Mouse (Mus musculus) embryonic facial prominence, embryonic 11.5 days (tissue): Measurements from ENCODE around the gene Kif3b. TPM values are rescaled to one million over a fixed set of nuclear protein-coding genes. Genes with fewer than 3 reads are reported as not detected.

Experiments
- ATAC-seq: fragments of 200-750 bp; cut with Nextera tagmentation; replicated peaks from 2 replicates; pipeline ENCODE4 v1.8.0; 2017; ENCODE audit warnings: low read depth; ENCODE audit not compliant: insufficient number of reproducible peaks, low FRiP score, low TSS enrichment
- DNase-seq: peaks from one replicate; pipeline ENCODE4 v3.0.0-alpha.2; 2015; ENCODE audit warnings: low spot score
- H3K27ac ChIP-seq: fragments of 300-500 bp; sonication (generic); replicated peaks from 2 replicates; pipeline ENCODE4 v1.5.1; 2014; ENCODE audit warnings: mild to moderate bottlenecking, low read depth, low read length, control low read depth
- H3K27me3 ChIP-seq: fragments of 300-500 bp; sonication (generic); 2 replicates; pipeline ENCODE4 v1.6.1; 2014; ENCODE audit warnings: mild to moderate bottlenecking, low read length, moderate library complexity, mixed read lengths; ENCODE audit not compliant: control insufficient read depth, insufficient read depth
- H3K36me3 ChIP-seq: fragments of 300-500 bp; sonication (generic); replicated peaks from 2 replicates; pipeline ENCODE4 v1.6.1; 2014; ENCODE audit warnings: low read depth, mild to moderate bottlenecking, low read length, moderate library complexity, mixed read lengths; ENCODE audit not compliant: control insufficient read depth, insufficient read depth
- H3K4me1 ChIP-seq: fragments of 300-500 bp; sonication (generic); 2 replicates; pipeline ENCODE4 v1.6.1; 2014; ENCODE audit warnings: low read length, mixed read lengths; ENCODE audit not compliant: control insufficient read depth, insufficient read depth
- H3K4me2 ChIP-seq: fragments of 300-500 bp; sonication (generic); 2 replicates; pipeline ENCODE4 v1.6.1; 2014; ENCODE audit warnings: low read depth, mild to moderate bottlenecking, control low read depth, low read length, moderate library complexity
- H3K4me3 ChIP-seq: fragments of 300-500 bp; sonication (generic); 2 replicates; pipeline ENCODE4 v1.5.1; 2014; ENCODE audit warnings: low read depth, low read length, control low read depth
- H3K9ac ChIP-seq: fragments of 300-500 bp; sonication (generic); replicated peaks from 2 replicates; pipeline ENCODE4 v1.6.1; 2014; ENCODE audit warnings: mild to moderate bottlenecking, control low read depth, low read length
- H3K9me3 ChIP-seq: fragments of 300-500 bp; sonication (generic); replicated peaks from 2 replicates; pipeline ENCODE4 v1.6.1; 2016; ENCODE audit warnings: mild to moderate bottlenecking, low read length, inconsistent platforms, mixed read lengths; ENCODE audit not compliant: control insufficient read depth
- WGBS: fragments of 180-500 bp; shearing (Covaris S2); extraction: QIAGEN DNeasy Blood & Tissue Kit; methylation state at CpG from one replicate; pipeline ENCODE4 v1.1.7; 2014; 5-methylcytosine and 5-hydroxymethylcytosine counted together
- polyA plus RNA-seq: library from polyadenylated mRNA; unstranded; fragments of >200 nt; fragmentation: Nextera tagmentation; extraction: Ambion mirVana; gene quantifications from 2 replicates; pipeline ENCODE4 v1.2.1, GENCODE M21; 2014

Gene Kif3b
- polyA plus RNA-seq, 1 experiment from 2014 or later, result 7.6 TPM

- H3K9ac ChIP-seq, result no peak overlapping the region
- WGBS, result 80% methylated on average over 9 of the region's 9 CpGs
- H3K27me3 ChIP-seq, result no peaks in the 10 kb centered on the region
- H3K36me3 ChIP-seq, result peaks cover 3% of the 10 kb centered on the region; the same call in 1 of the 2 replicates
- ATAC-seq, result no peak
- H3K4me1 ChIP-seq, result no peaks in the 10 kb centered on the region
- H3K9me3 ChIP-seq, result no peaks in the 10 kb centered on the region
- no peak overlapping the region for H3K4me2 ChIP-seq
- no peak overlapping the region for H3K4me3 ChIP-seq
- DNase-seq, result no peak
- H3K27ac ChIP-seq, result no peak overlapping the region
Measured at GRCm38 (mm10) chr2:153325706-153326376, 34.6 kb downstream of the Kif3b start.

GRCm38 (mm10) chr2:153332271-153332670 lies 41.1 kb downstream of the Kif3b start:
- Histone ChIP-seq H3K4me3 (no peak overlapping the region), H3K27ac (no peak overlapping the region), H3K27me3 (no peaks in the 10 kb centered on the region), H3K4me1 (no peaks in the 10 kb centered on the region), H3K4me2 (no peak overlapping the region), H3K9me3 (no peaks in the 10 kb centered on the region), H3K9ac (no peak overlapping the region), H3K36me3 (no peaks in the 10 kb centered on the region)
- ATAC-seq (no peak), DNase-seq (no peak)
- 92% methylated on average over 5 of the region's 5 CpGs for WGBS

- Histone ChIP-seq H3K4me2 (no peak overlapping the region), H3K36me3 (no peaks in the 10 kb centered on the region), H3K9ac (no peak overlapping the region), H3K9me3 (no peaks in the 10 kb centered on the region), H3K4me3 (no peak overlapping the region), H3K4me1 (no peaks in the 10 kb centered on the region), H3K27me3 (no peaks in the 10 kb centered on the region), H3K27ac (no peak overlapping the region)
- DNase-seq (no peak), ATAC-seq (no peak)
- WGBS, result 98% methylated on average over 3 of the region's 3 CpGs
Measured at GRCm38 (mm10) chr2:153332981-153333380, 41.8 kb downstream of the Kif3b start.

- Histone ChIP-seq H3K27me3 (no peaks in the 10 kb centered on the region), H3K4me2 (no peak overlapping the region), H3K9me3 (no peaks in the 10 kb centered on the region), H3K9ac (no peak overlapping the region), H3K4me3 (no peak overlapping the region), H3K36me3 (no peaks in the 10 kb centered on the region), H3K4me1 (no peaks in the 10 kb centered on the region), H3K27ac (no peak overlapping the region)
- ATAC-seq (no peak), DNase-seq (no peak)
- WGBS, result 88% methylated on average over 6 of the region's 6 CpGs
Measured at GRCm38 (mm10) chr2:153333822-153334232, 42.6 kb downstream of the Kif3b start.

- Histone ChIP-seq H3K9ac (no peak overlapping the region), H3K27ac (no peak overlapping the region), H3K4me1 (no peaks in the 10 kb centered on the region), H3K4me3 (no peak overlapping the region), H3K9me3 (no peaks in the 10 kb centered on the region), H3K4me2 (no peak overlapping the region), H3K27me3 (no peaks in the 10 kb centered on the region), H3K36me3 (no peaks in the 10 kb centered on the region)
- ATAC-seq (no peak), DNase-seq (no peak)
- WGBS, result 93% methylated on average over 3 of the region's 3 CpGs
Measured at GRCm38 (mm10) chr2:153334281-153334680, 43.1 kb downstream of the Kif3b start.

- H3K9ac ChIP-seq, result no peak overlapping the region
- DNase-seq, result no peak
- no peaks in the 10 kb centered on the region for H3K36me3 ChIP-seq
- 60% methylated on average over 2 of the region's 2 CpGs for WGBS
- H3K4me1 ChIP-seq, result no peaks in the 10 kb centered on the region
- no peak for ATAC-seq
- H3K27ac ChIP-seq, result no peak overlapping the region
- H3K4me2 ChIP-seq, result no peak overlapping the region
- H3K4me3 ChIP-seq, result no peak overlapping the region
- no peaks in the 10 kb centered on the region for H3K9me3 ChIP-seq
- no peaks in the 10 kb centered on the region for H3K27me3 ChIP-seq
Measured at GRCm38 (mm10) chr2:153336117-153336516, 44.9 kb downstream of the Kif3b start.

GRCm38 (mm10) chr2:153338361-153339350 lies 47.4 kb downstream of the Kif3b start:
- H3K9ac ChIP-seq, result no peak overlapping the region
- DNase-seq, result no peak

GRCm38 (mm10) chr2:153342166-153342565 lies 51.0 kb downstream of the Kif3b start:
- Histone ChIP-seq H3K4me2 (no peak overlapping the region), H3K4me1 (no peaks in the 10 kb centered on the region), H3K4me3 (no peak overlapping the region), H3K9me3 (no peaks in the 10 kb centered on the region), H3K27me3 (no peaks in the 10 kb centered on the region), H3K9ac (no peak overlapping the region), H3K27ac (no peak overlapping the region), H3K36me3 (no peaks in the 10 kb centered on the region)
- 91% methylated on average over 6 of the region's 6 CpGs for WGBS
- no peak for DNase-seq
- ATAC-seq, result no peak

More at GRCm38 (mm10) chr2:153338361-153339350, 47.4 kb downstream of the Kif3b start:
- Histone ChIP-seq H3K4me2 (no peak overlapping the region), H3K27me3 (no peaks in the 10 kb centered on the region), H3K36me3 (no peaks in the 10 kb centered on the region), H3K4me3 (no peak overlapping the region), H3K4me1 (no peaks in the 10 kb centered on the region), H3K27ac (no peak overlapping the region), H3K9me3 (no peaks in the 10 kb centered on the region)
- no peak for ATAC-seq
- WGBS, result 88% methylated on average over 9 of the region's 9 CpGs
